Mouse (Mus musculus) stomach, postnatal 0 days (tissue): ENCODE measurements at regions not wholly inside any gene's neighbourhood (a gene's known extent, or its start where the extent isn't known, plus 50 kb on each side); places are given as distances from the start of the nearest gene placed in this dataset.
A peak's percentile ranks its signal among the peaks of the same experiment; 100 is the strongest.

Experiments
- ATAC-seq: fragments of 200-750 bp; cut with Nextera tagmentation; 2 replicates; pipeline ENCODE4 v1.8.0; 2017; ENCODE audit not compliant: low FRiP score, low TSS enrichment
- DNase-seq: peaks from one replicate; pipeline ENCODE4 v3.0.0-alpha.2; 2016; ENCODE audit warnings: low spot score
- H3K27ac ChIP-seq: fragments of 300-500 bp; sonication (generic); replicated peaks from 2 replicates; pipeline ENCODE4 v1.5.1; 2014; ENCODE audit warnings: mild to moderate bottlenecking, control low read depth
- H3K27me3 ChIP-seq: fragments of 300-500 bp; sonication (generic); 2 replicates; pipeline ENCODE4 v1.6.1; 2014; ENCODE audit warnings: low read length; ENCODE audit not compliant: control insufficient read depth, insufficient read depth
- H3K36me3 ChIP-seq: fragments of 300-500 bp; sonication (generic); 2 replicates; pipeline ENCODE4 v1.6.1; 2014; ENCODE audit warnings: low read length, mixed read lengths; ENCODE audit not compliant: control insufficient read depth, insufficient read depth
- H3K4me1 ChIP-seq: fragments of 300-500 bp; sonication (generic); replicated peaks from 2 replicates; pipeline ENCODE4 v1.6.1; 2014; ENCODE audit warnings: antibody characterized with exemption; ENCODE audit not compliant: control insufficient read depth, insufficient read depth
- H3K4me2 ChIP-seq: fragments of 300-500 bp; sonication (generic); replicated peaks from 2 replicates; pipeline ENCODE4 v1.6.1; 2014; ENCODE audit warnings: low read depth, mild to moderate bottlenecking, control low read depth, moderate library complexity
- H3K4me3 ChIP-seq: fragments of 300-500 bp; sonication (generic); 2 replicates; pipeline ENCODE4 v1.5.1; 2014; ENCODE audit warnings: low read depth, low read length, control low read depth
- H3K9ac ChIP-seq: fragments of 300-500 bp; sonication (generic); 2 replicates; pipeline ENCODE4 v1.6.1; 2014; ENCODE audit warnings: mild to moderate bottlenecking, low read length, control low read depth, mixed read lengths
- H3K9me3 ChIP-seq: fragments of 300-500 bp; sonication (generic); 2 replicates; pipeline ENCODE4 v1.6.1; 2016; ENCODE audit warnings: low read length; ENCODE audit not compliant: control insufficient read depth
- CTCF ChIP-seq: IDR thresholded peaks from 2 replicates; pipeline ENCODE4 v1.5.1; 2016; ENCODE audit warnings: antibody characterized with exemption, low read depth, mild to moderate bottlenecking, moderate library complexity
- EP300 ChIP-seq: optimal IDR thresholded peaks from 2 replicates; pipeline ENCODE3; 2016; ENCODE audit warnings: antibody characterized with exemption
- WGBS: fragments of 180-500 bp; shearing (Covaris S2); extraction: QIAGEN DNeasy Blood & Tissue Kit; methylation state at CpG from one replicate; pipeline ENCODE4 v1.1.7; 2014; 5-methylcytosine and 5-hydroxymethylcytosine counted together

DNA sequence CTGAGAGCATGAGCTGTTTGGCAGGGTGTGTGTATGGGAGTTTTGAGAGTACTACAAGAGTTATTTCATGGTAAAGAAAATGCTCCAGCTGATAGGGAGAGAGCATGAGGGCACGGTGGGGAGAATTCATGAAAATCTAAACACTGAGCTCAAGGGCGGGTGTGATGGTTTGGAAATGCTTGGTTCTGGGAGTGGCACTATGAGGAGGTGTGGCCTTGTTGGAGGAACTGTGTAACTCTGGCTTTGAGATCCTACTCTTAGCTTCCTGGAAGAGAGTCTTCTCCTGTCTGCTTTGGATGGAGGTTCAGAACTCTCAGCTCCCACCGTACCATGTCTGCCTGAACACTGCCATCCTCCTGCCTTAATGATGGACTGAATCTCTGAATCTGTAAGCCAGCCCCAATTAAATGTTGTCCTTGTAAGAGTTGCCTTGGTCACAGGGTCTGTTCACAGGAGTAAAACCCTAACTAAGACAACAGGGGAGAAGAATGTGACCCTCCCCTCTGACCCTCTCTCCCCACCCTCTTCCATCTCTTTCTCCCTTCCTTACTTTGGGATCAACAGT, 58.7 kb upstream of the Ubash3b start:
- Histone ChIP-seq H3K9ac (no peak overlapping the region), H3K4me3 (no peak overlapping the region), H3K27ac (no peak overlapping the region), H3K9me3 (no peaks in the 10 kb centered on the region), H3K36me3 (no peaks in the 10 kb centered on the region), H3K4me1 (0 out of 2 replicates have a peak, but pooled peaks cover 2% of the 10 kb centered on the region), H3K4me2 (no peak overlapping the region), H3K27me3 (no peaks in the 10 kb centered on the region)
- no peak for ATAC-seq
- TF ChIP-seq CTCF (no peak), EP300 (no peak)
- no peak for DNase-seq
- 49% methylated on average over 3 of the region's 3 CpGs for WGBS

DNA sequence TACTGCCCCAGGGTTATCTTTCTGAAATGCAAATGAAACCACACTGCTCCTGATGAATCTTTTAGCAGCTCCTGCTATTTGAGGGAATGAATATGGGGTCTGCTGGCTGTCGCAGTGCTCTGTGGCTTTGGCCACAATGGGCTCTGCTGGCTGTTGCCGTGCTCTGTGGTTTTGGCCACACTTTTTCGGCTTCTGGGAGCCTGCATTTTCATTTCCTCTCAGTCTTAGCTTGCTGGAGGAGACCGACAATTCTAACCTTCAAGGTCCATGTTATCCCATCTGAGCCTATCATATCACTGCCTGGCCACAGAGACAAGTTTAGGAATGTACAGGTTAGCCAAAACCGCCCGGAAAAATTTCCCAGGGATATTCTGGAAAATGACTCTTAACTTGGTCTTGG, 57.2 kb upstream of the Ubash3b start:
- H3K4me2 ChIP-seq = no peak overlapping the region
- no peak for TF ChIP-seq CTCF
- TF ChIP-seq EP300 = no peak
- no peak overlapping the region for H3K9ac ChIP-seq
- no peaks in the 10 kb centered on the region for H3K36me3 ChIP-seq
- no peaks in the 10 kb centered on the region for H3K9me3 ChIP-seq
- H3K4me3 ChIP-seq = no peak overlapping the region
- WGBS = 93% methylated on average over 6 of the region's 6 CpGs
- H3K27me3 ChIP-seq = no peaks in the 10 kb centered on the region
- H3K27ac ChIP-seq = no peak overlapping the region
- H3K4me1 ChIP-seq = 0 out of 2 replicates have a peak, but pooled peaks cover 2% of the 10 kb centered on the region
- no peak for DNase-seq
- no peak for ATAC-seq

DNA sequence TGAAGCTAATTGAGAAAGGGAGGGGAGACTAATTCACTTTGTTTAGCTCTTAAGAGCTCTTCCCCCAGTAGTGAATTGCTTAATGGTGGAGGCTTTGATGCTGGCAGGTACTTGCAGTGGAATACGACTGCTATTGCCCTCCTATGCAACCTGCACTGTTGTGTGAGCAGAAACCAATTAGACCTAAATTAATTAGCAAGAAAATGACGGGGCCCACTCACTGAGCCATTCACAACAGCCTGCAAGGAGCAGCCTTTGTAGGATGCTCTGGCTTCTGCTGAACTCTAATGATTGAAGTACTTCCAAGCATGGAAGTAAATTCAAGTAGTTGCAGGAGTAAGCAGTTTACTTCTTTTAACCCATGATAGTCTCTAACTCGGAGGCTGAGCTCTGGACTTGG, 54.8 kb upstream of the Ubash3b start:
- Histone ChIP-seq H3K4me3 (no peak overlapping the region), H3K36me3 (no peaks in the 10 kb centered on the region), H3K9me3 (no peaks in the 10 kb centered on the region), H3K4me2 (no peak overlapping the region), H3K4me1 (no peaks in the 10 kb centered on the region; the same call in 1 of the 2 replicates), H3K27me3 (no peaks in the 10 kb centered on the region), H3K9ac (no peak overlapping the region), H3K27ac (no peak overlapping the region)
- DNase-seq (no peak), ATAC-seq (no peak)
- 65% methylated on average over 3 of the region's 3 CpGs for WGBS
- TF ChIP-seq EP300 (no peak), CTCF (no peak)

DNA sequence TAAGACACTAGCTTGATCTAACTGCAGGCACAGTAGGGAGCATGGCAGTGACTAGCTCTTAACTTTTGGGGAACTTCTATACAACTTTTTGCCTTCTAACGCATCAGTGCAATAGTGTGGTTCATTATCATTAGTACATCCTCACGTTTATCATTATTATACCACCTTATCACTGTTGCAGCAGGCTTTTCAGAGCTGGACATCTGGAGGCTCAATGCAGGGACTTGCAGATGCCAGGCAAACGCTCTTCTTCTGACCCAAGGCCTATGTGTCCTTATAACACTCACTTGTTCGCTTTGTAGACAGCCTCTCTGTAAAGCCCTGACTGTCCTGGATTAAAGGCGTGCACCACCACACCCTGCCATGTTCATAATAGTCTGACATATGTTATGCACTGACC, 53.5 kb upstream of the Ubash3b start:
- Histone ChIP-seq H3K4me1 (no peaks in the 10 kb centered on the region; the same call in 1 of the 2 replicates), H3K9me3 (no peaks in the 10 kb centered on the region), H3K4me2 (no peak overlapping the region), H3K4me3 (no peak overlapping the region), H3K36me3 (no peaks in the 10 kb centered on the region), H3K27me3 (no peaks in the 10 kb centered on the region), H3K27ac (no peak overlapping the region), H3K9ac (no peak overlapping the region)
- TF ChIP-seq EP300 = no peak
- DNase-seq = no peak
- no peak for ATAC-seq
- WGBS = 83% methylated on average over 5 of the region's 5 CpGs

DNA sequence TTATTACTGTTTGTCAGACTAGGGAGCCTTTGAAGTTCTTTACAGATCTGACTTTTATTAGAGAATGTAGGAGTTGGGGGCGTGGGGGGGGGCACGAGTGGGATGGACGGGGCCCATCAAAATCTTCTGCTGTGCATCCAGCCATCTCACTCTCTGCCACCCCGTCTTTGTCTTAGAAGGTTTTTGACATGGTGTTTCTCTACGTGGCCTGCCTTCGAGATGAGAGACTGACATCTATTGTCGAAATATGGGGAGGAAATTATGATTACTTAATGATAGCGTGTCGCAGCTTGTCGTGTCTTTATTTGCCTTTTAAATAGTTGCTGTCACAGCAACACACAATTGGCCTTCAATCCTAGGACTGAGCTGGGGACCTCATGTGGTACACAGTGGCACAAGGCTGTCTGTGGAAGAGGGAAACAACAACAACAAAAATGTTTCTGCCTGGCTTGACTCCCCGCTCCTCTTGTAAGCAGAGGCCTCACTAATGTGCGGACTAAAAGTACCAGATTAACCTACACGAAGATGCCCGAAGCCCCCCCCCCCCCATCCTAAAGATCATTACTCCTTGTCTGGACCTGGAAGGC, 51.5 kb upstream of the Ubash3b start:
- H3K27ac ChIP-seq = no peak overlapping the region
- no peak overlapping the region for H3K4me3 ChIP-seq
- H3K36me3 ChIP-seq = no peaks in the 10 kb centered on the region
- WGBS = 32% methylated on average over 14 of the region's 14 CpGs
- DNase-seq (no peak), ATAC-seq (no peak)
- no peaks in the 10 kb centered on the region for H3K9me3 ChIP-seq
- H3K4me2 ChIP-seq = peak overlapping the region; percentile 49
- no peaks in the 10 kb centered on the region for H3K27me3 ChIP-seq
- no peak overlapping the region for H3K9ac ChIP-seq
- TF ChIP-seq CTCF (no peak), EP300 (no peak)
- H3K4me1 ChIP-seq = no peaks in the 10 kb centered on the region; the same call in 1 of the 2 replicates

DNA sequence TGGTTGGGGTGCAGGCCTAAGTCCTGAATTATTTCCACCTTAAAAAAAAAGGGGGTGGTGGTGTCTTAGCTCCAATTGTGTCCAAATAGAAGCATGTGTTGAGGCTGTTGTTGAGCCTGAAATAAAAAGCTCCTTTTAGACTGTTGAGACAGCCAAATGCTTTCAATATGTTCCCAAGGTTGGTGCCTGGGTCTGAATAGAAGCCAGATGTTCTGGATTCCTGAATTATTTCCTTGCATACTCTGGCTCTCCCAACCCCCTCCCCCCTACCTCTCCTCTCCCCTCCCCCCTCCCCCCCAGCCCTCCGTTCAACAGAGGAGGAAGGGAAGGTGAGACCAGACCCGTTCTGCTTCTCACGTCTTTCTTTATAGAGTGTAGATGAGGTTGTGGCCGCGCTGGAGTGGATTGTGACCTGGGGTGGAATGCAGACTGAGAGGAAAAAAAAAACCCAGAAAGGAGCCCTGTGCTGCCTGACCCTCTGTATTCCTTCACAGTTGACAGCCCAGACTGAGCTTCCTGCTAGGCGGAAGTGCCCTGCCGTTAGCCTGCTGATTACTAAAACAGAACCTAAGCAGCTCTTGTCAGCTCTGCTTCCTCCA, 50.9 kb upstream of the Ubash3b start:
- no peaks in the 10 kb centered on the region for H3K27me3 ChIP-seq
- H3K4me3 ChIP-seq = peak overlapping the region; percentile 12
- peak overlapping the region; percentile 49 for H3K4me2 ChIP-seq
- H3K9me3 ChIP-seq = no peaks in the 10 kb centered on the region
- peak; percentile 32 for DNase-seq
- 0% methylated on average over 6 of the region's 7 CpGs for WGBS
- TF ChIP-seq EP300 (no peak), CTCF (no peak)
- peak; percentile 46; the same call in 1 of the 2 replicates for ATAC-seq
- peak overlapping the region; percentile 38 for H3K9ac ChIP-seq
- no peaks in the 10 kb centered on the region; the same call in 1 of the 2 replicates for H3K4me1 ChIP-seq
- peak overlapping the region; percentile 70 for H3K27ac ChIP-seq
- H3K36me3 ChIP-seq = no peaks in the 10 kb centered on the region
